Mouse (Mus musculus): ENCODE results near the gene Brd3os.

The Brd3os gene

GRCm38 (mm10) chr2:27441767-27442707 is at the start of gene Brd3os:
Gene Brd3os, plus strand, starts transcription at chr2:27442324.
- DNase-seq (ENCODE audit: low spot score in 2 of 2): peak; percentile 93 to 97

- DNase-seq (ENCODE audit: low spot score in 2 of 2): peak in 1 of 2 experiments; percentile 16
Observed at GRCm38 (mm10) chr2:27394158-27394832, 47.8 kb upstream of the Brd3os start.

GRCm38 (mm10) chr2:27396656-27397440 is 45.3 kb upstream of the Brd3os start:
- no peak for DNase-seq (ENCODE audit: low spot score in 2 of 2)

GRCm38 (mm10) chr2:27400083-27400482 is 42.0 kb upstream of the Brd3os start:
- no peak for DNase-seq (ENCODE audit: low spot score in 2 of 2)

- no peak for DNase-seq (ENCODE audit: low spot score in 2 of 2)
Observed at GRCm38 (mm10) chr2:27401544-27401943, 40.6 kb upstream of the Brd3os start.

GRCm38 (mm10) chr2:27404375-27405093 is 37.6 kb upstream of the Brd3os start:
- DNase-seq (ENCODE audit: low spot score in 2 of 2): peak in 1 of 2 experiments; percentile 15

- peak in 1 of 2 experiments; percentile 16 for DNase-seq (ENCODE audit: low spot score in 2 of 2)
Observed at GRCm38 (mm10) chr2:27405094-27405884, 36.8 kb upstream of the Brd3os start.

GRCm38 (mm10) chr2:27406928-27407327 is 35.2 kb upstream of the Brd3os start:
- no peak for DNase-seq (ENCODE audit: low spot score in 2 of 2)

GRCm38 (mm10) chr2:27408194-27408593 is 33.9 kb upstream of the Brd3os start:
- DNase-seq (ENCODE audit: low spot score in 2 of 2): no peak

- no peak for DNase-seq (ENCODE audit: low spot score in 2 of 2)
Observed at GRCm38 (mm10) chr2:27410518-27411140, 31.5 kb upstream of the Brd3os start.

GRCm38 (mm10) chr2:27411688-27412174 is 30.4 kb upstream of the Brd3os start:
- no peak for DNase-seq (ENCODE audit: low spot score in 2 of 2)

- no peak for DNase-seq (ENCODE audit: low spot score in 2 of 2)
Observed at GRCm38 (mm10) chr2:27412245-27412800, 29.8 kb upstream of the Brd3os start.

GRCm38 (mm10) chr2:27413582-27413935 is 28.6 kb upstream of the Brd3os start:
- DNase-seq (ENCODE audit: low spot score in 2 of 2): no peak

- no peak for DNase-seq (ENCODE audit: low spot score in 2 of 2)
Observed at GRCm38 (mm10) chr2:27413936-27414657, 28.0 kb upstream of the Brd3os start.

- DNase-seq (ENCODE audit: low spot score in 2 of 2): no peak
Observed at GRCm38 (mm10) chr2:27415060-27415783, 26.9 kb upstream of the Brd3os start.

GRCm38 (mm10) chr2:27416425-27416824 is 25.7 kb upstream of the Brd3os start:
- DNase-seq (ENCODE audit: low spot score in 2 of 2): peak in 1 of 2 experiments; percentile 43

GRCm38 (mm10) chr2:27417648-27418153 is 24.4 kb upstream of the Brd3os start:
- no peak for DNase-seq (ENCODE audit: low spot score in 2 of 2)

- peak in 1 of 2 experiments; percentile 58 for DNase-seq (ENCODE audit: low spot score in 2 of 2)
Observed at GRCm38 (mm10) chr2:27418577-27419070, 23.5 kb upstream of the Brd3os start.

All from urinary bladder, postnatal 4 days (tissue).